Comparison of ENCODE assay signal across 9 mouse cellular contexts in genomic region chr5:122811364-122812079, GRCm38 (mm10). TPM values are rescaled to one million over a fixed set of nuclear protein-coding genes. Genes with fewer than 3 reads are reported as not detected.
DNase-seq lines count a peak whose midpoint lies in the region; ATAC-seq and TF ChIP-seq lines count a peak whose summit lies in the region.
"Had no signal": no experiment of that assay in that cellular context is flagged by ENCODE, and none has a peak within 500 bp of the region (broad histone marks: within the 10 kb centered on the region; RNA-seq: fewer than 3 reads in every experiment).

No protein-coding gene starts in this region.

- no peaks in the 10 kb centered on the region for H3K4me1 ChIP-seq in forebrain, embryonic 14.5 days (ENCODE audit: control insufficient read depth, insufficient read depth, low read length)
- no peaks in the 10 kb centered on the region for H3K4me1 ChIP-seq in forebrain, embryonic 15.5 days
- H3K4me1 ChIP-seq in embryonic facial prominence, embryonic 10.5 days, result no peaks in the 10 kb centered on the region
- H3K4me1 ChIP-seq in kidney, postnatal 0 days (replicated peaks; ENCODE audit: insufficient read depth, low read length), result no peaks in the 10 kb centered on the region
- H3K4me1 ChIP-seq: limb, embryonic 13.5 days had no signal

- no peak overlapping the region for H3K9ac ChIP-seq in forebrain, embryonic 14.5 days (ENCODE audit: low read length)
- H3K9ac ChIP-seq in forebrain, embryonic 15.5 days (replicated peaks), result no peak overlapping the region
- no peak overlapping the region for H3K9ac ChIP-seq in kidney, postnatal 0 days (ENCODE audit: low read depth, low read length)
- H3K9ac ChIP-seq: limb, embryonic 13.5 days had no signal

- no peak overlapping the region for H3K4me2 ChIP-seq in forebrain, embryonic 14.5 days (ENCODE audit: low read length)
- no peak overlapping the region for H3K4me2 ChIP-seq in forebrain, embryonic 15.5 days (replicated peaks)
- H3K4me2 ChIP-seq in kidney, postnatal 0 days (ENCODE audit: low read length), result no peak overlapping the region
- H3K4me2 ChIP-seq: limb, embryonic 13.5 days had no signal

- no peak overlapping the region for H3K4me3 ChIP-seq in forebrain, embryonic 14.5 days (ENCODE audit: low read depth, low read length)
- H3K4me3 ChIP-seq in forebrain, embryonic 15.5 days, result no peak overlapping the region
- no peak overlapping the region for H3K4me3 ChIP-seq in embryonic facial prominence, embryonic 10.5 days
- H3K4me3 ChIP-seq in kidney, postnatal 0 days (replicated peaks; ENCODE audit: low read depth, low read length), result no peak overlapping the region
- H3K4me3 ChIP-seq: limb, embryonic 13.5 days had no signal

- no peaks in the 10 kb centered on the region for H3K27me3 ChIP-seq in forebrain, embryonic 14.5 days (replicated peaks; ENCODE audit: control insufficient read depth, insufficient read depth, low read length)
- no peaks in the 10 kb centered on the region for H3K27me3 ChIP-seq in forebrain, embryonic 15.5 days
- H3K27me3 ChIP-seq in embryonic facial prominence, embryonic 10.5 days (replicated peaks; ENCODE audit: low read depth, poor library complexity, severe bottlenecking), result no peaks in the 10 kb centered on the region
- H3K27me3 ChIP-seq in kidney, postnatal 0 days (ENCODE audit: insufficient read depth, low read length), result no peaks in the 10 kb centered on the region
- H3K27me3 ChIP-seq: limb, embryonic 13.5 days had no signal

- H3K36me3 ChIP-seq in forebrain, embryonic 14.5 days (ENCODE audit: control insufficient read depth, insufficient read depth, low read length), result peaks cover 84% of the 10 kb centered on the region
- peaks cover 83% of the 10 kb centered on the region for H3K36me3 ChIP-seq in forebrain, embryonic 15.5 days
- peaks cover 99% of the 10 kb centered on the region for H3K36me3 ChIP-seq in embryonic facial prominence, embryonic 10.5 days (replicated peaks)
- H3K36me3 ChIP-seq in kidney, postnatal 0 days (ENCODE audit: insufficient read depth, low read length), result peaks cover 53% of the 10 kb centered on the region

- H3K27ac ChIP-seq in forebrain, embryonic 14.5 days (ENCODE audit: low read depth, low read length), result no peak overlapping the region
- no peak overlapping the region for H3K27ac ChIP-seq in forebrain, embryonic 15.5 days (replicated peaks)
- H3K27ac ChIP-seq in embryonic facial prominence, embryonic 10.5 days (replicated peaks), result no peak overlapping the region
- no peak overlapping the region for H3K27ac ChIP-seq in kidney, postnatal 0 days
- H3K27ac ChIP-seq: limb, embryonic 13.5 days had no signal

- no peak for ATAC-seq in forebrain, embryonic 14.5 days
- no peak for ATAC-seq in forebrain, embryonic 15.5 days (replicated peaks)
- no peak for ATAC-seq in kidney, postnatal 0 days (replicated peaks; ENCODE audit: low FRiP score, low read depth)

- peak; percentile 79 for TF ChIP-seq CTCF in kidney, postnatal 0 days (IDR thresholded peaks at IDR 0.05; ENCODE audit: low read depth)

- H3K9me3 ChIP-seq in forebrain, embryonic 14.5 days (replicated peaks; ENCODE audit: control insufficient read depth, low read length), result no peaks in the 10 kb centered on the region
- no peaks in the 10 kb centered on the region for H3K9me3 ChIP-seq in forebrain, embryonic 15.5 days
- no peaks in the 10 kb centered on the region for H3K9me3 ChIP-seq in embryonic facial prominence, embryonic 10.5 days
- no peaks in the 10 kb centered on the region for H3K9me3 ChIP-seq in kidney, postnatal 0 days (replicated peaks; ENCODE audit: low read length)
- H3K9me3 ChIP-seq: limb, embryonic 13.5 days had no signal

- DNase-seq in forebrain, embryonic 14.5 days (ENCODE audit: low spot score), result peak; percentile 70
- DNase-seq in 416B (ENCODE audit: low read depth), result peak; percentile 87
- DNase-seq in adrenal gland, adult 2 months, result peak; percentile 67
- peak; percentile 73 for DNase-seq in embryonic facial prominence, embryonic 10.5 days (ENCODE audit: low spot score)
- DNase-seq in kidney, postnatal 0 days (ENCODE audit: low spot score), result peak; percentile 80
- DNase-seq in lung, postnatal 14 days, result peak; percentile 80
- DNase-seq in spleen, postnatal 14 days (ENCODE audit: low spot score in 2 of 2), result peak; percentile 58 to 73

- WGBS in forebrain, embryonic 14.5 days, result 91% methylated on average over 9 of the region's 9 CpGs
- 90% methylated on average over 9 of the region's 9 CpGs for WGBS in forebrain, embryonic 15.5 days
- WGBS in embryonic facial prominence, embryonic 10.5 days, result 91% methylated on average over 9 of the region's 9 CpGs
- whole genome bisulfite sequencing in kidney, postnatal 0 days, result 89% methylated on average over 9 of the region's 9 CpGs

RNA-seq across cellular contexts. Expression of gene Anapc5, which starts 9.6 kb away (rescaled TPM):
- polyA plus RNA-seq in forebrain, embryonic 14.5 days (2014; fragmentation: Nextera tagmentation; extraction: Ambion mirVana), result 484 and 553 TPM in 2 replicates
- 538 and 543 TPM in 2 replicates for polyA plus RNA-seq in forebrain, embryonic 15.5 days (2015; fragmentation: Nextera tagmentation; extraction: Ambion mirVana)
- 100 to 1,000 TPM; 152 to 154 TPM for total RNA-seq in adrenal gland, adult 2 months (2021)
- polyA plus RNA-seq in adrenal gland, adult 2 months (2012; rRNA removed), result 124 and 148 TPM in 2 replicates
- polyA plus RNA-seq in embryonic facial prominence, embryonic 10.5 days (2016; fragmentation: Nextera tagmentation; extraction: Ambion mirVana), result 477 and 502 TPM in 2 replicates
- polyA plus RNA-seq in kidney, postnatal 0 days (2015; fragmentation: Nextera tagmentation; extraction: Ambion mirVana), result 258 and 302 TPM in 2 replicates

RNA-seq across cellular contexts. Expression of gene Camkk2, which starts 32.3 kb away (rescaled TPM):
- polyA plus RNA-seq in forebrain, embryonic 14.5 days (2014; fragmentation: Nextera tagmentation; extraction: Ambion mirVana), result 32.6 and 50.5 TPM in 2 replicates
- 62.1 and 62.9 TPM in 2 replicates for polyA plus RNA-seq in forebrain, embryonic 15.5 days (2015; fragmentation: Nextera tagmentation; extraction: Ambion mirVana)
- 10 to 100 TPM; 34.2 to 42.3 TPM for total RNA-seq in adrenal gland, adult 2 months (2021)
- 53.4 and 55.5 TPM in 2 replicates for polyA plus RNA-seq in adrenal gland, adult 2 months (2012; rRNA removed)
- 21.9 and 26.3 TPM in 2 replicates for polyA plus RNA-seq in embryonic facial prominence, embryonic 10.5 days (2016; fragmentation: Nextera tagmentation; extraction: Ambion mirVana)
- 38.9 and 43.1 TPM in 2 replicates for polyA plus RNA-seq in kidney, postnatal 0 days (2015; fragmentation: Nextera tagmentation; extraction: Ambion mirVana)

RNA-seq across cellular contexts. Expression of gene Rnf34, which starts 38.3 kb away (rescaled TPM):
- polyA plus RNA-seq in forebrain, embryonic 14.5 days (2014; fragmentation: Nextera tagmentation; extraction: Ambion mirVana), result 48.9 and 54.3 TPM in 2 replicates
- polyA plus RNA-seq in forebrain, embryonic 15.5 days (2015; fragmentation: Nextera tagmentation; extraction: Ambion mirVana), result 50.9 and 52.9 TPM in 2 replicates
- total RNA-seq in adrenal gland, adult 2 months (2021), result 10 to 100 TPM; 17.9 to 33.8 TPM
- polyA plus RNA-seq in adrenal gland, adult 2 months (2012; rRNA removed), result 3.7 and 4.4 TPM in 2 replicates
- polyA plus RNA-seq in embryonic facial prominence, embryonic 10.5 days (2016; fragmentation: Nextera tagmentation; extraction: Ambion mirVana), result 48.5 and 48.7 TPM in 2 replicates
- 33.3 and 33.9 TPM in 2 replicates for polyA plus RNA-seq in kidney, postnatal 0 days (2015; fragmentation: Nextera tagmentation; extraction: Ambion mirVana)
